In the genomic region with DNA sequence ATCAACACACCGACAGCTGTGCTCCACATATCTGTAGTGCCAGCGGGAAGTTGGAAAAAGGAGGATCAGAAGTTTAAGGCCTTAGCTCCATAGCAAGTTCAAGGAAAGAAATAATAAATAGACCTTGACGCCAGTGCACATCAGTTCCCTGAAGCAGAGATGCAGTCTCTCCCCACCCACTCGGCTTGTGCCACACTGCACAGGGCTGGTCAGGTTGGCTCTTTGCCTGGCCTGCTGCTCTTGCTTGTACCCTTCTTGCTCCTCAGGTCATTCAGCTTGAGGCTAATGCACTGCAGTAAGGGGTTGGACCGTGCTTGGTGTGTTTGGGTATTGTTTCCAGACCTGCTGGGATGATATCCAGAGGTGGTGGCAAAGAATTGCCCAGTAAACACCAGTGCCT, we compare ENCODE assay signal across 26 mouse cellular contexts. TPM values are rescaled to one million over a fixed set of nuclear protein-coding genes. Genes with fewer than 3 reads are reported as not detected.
DNase-seq lines count a peak whose midpoint lies in the region; ATAC-seq and TF ChIP-seq lines count a peak whose summit lies in the region.
"Had no signal": no experiment of that assay in that cellular context is flagged by ENCODE, and none has a peak within 500 bp of the region (broad histone marks: within the 10 kb centered on the region; RNA-seq: fewer than 3 reads in every experiment).

No protein-coding gene starts in this region.

- 83% methylated on average over 5 of the region's 5 CpGs for WGBS in heart, embryonic 11.5 days (ENCODE audit: insufficient replicate concordance)
- WGBS in liver, postnatal 0 days (ENCODE audit: insufficient replicate concordance): 80% methylated on average over 5 of the region's 5 CpGs
- WGBS in liver, embryonic 11.5 days: 90% methylated on average over 5 of the region's 5 CpGs
- 69% methylated on average over 5 of the region's 5 CpGs for WGBS in spleen, adult 2 months
- WGBS in midbrain, embryonic 15.5 days: 95% methylated on average over 5 of the region's 5 CpGs

- no peaks in the 10 kb centered on the region for H3K27me3 ChIP-seq in heart, embryonic 11.5 days (ENCODE audit: control insufficient read depth, insufficient read depth, low read length)
- H3K27me3 ChIP-seq in liver, postnatal 0 days (ENCODE audit: insufficient read depth, low read length): no peaks in the 10 kb centered on the region
- H3K27me3 ChIP-seq in liver, embryonic 11.5 days (replicated peaks; ENCODE audit: control insufficient read depth, insufficient read depth, low read length): no peaks in the 10 kb centered on the region
- H3K27me3 ChIP-seq in spleen, adult 2 months (ENCODE audit: control insufficient read depth, insufficient read depth, low read length): no peaks in the 10 kb centered on the region
- no peaks in the 10 kb centered on the region for H3K27me3 ChIP-seq in midbrain, embryonic 15.5 days (replicated peaks)
- H3K27me3 ChIP-seq: forebrain, embryonic 13.5 days; limb, embryonic 12.5 days; lung, embryonic 15.5 days; midbrain, embryonic 12.5 days; Patski; stomach, embryonic 15.5 days had no signal

- H3K9me3 ChIP-seq in heart, embryonic 11.5 days (replicated peaks; ENCODE audit: control insufficient read depth, low read length): no peaks in the 10 kb centered on the region
- no peaks in the 10 kb centered on the region for H3K9me3 ChIP-seq in liver, postnatal 0 days (ENCODE audit: low read length)
- no peaks in the 10 kb centered on the region for H3K9me3 ChIP-seq in liver, embryonic 11.5 days (ENCODE audit: control insufficient read depth, low read length)
- H3K9me3 ChIP-seq in midbrain, embryonic 15.5 days: no peaks in the 10 kb centered on the region
- H3K9me3 ChIP-seq: forebrain, embryonic 13.5 days; G1E; limb, embryonic 12.5 days; lung, embryonic 15.5 days; midbrain, embryonic 12.5 days; stomach, embryonic 15.5 days had no signal

- H3K36me3 ChIP-seq in heart, embryonic 11.5 days (ENCODE audit: control insufficient read depth, insufficient read depth, low read length): no peaks in the 10 kb centered on the region
- peaks cover 11% of the 10 kb centered on the region; the same call in 1 of the 2 replicates for H3K36me3 ChIP-seq in liver, postnatal 0 days (replicated peaks; ENCODE audit: insufficient read depth, low read length)
- no peaks in the 10 kb centered on the region for H3K36me3 ChIP-seq in liver, embryonic 11.5 days (ENCODE audit: control insufficient read depth, insufficient read depth, low read length)
- H3K36me3 ChIP-seq in spleen, adult 2 months (ENCODE audit: control insufficient read depth, insufficient read depth, low read length): no peaks in the 10 kb centered on the region
- no peaks in the 10 kb centered on the region for H3K36me3 ChIP-seq in midbrain, embryonic 15.5 days (replicated peaks)
- H3K36me3 ChIP-seq: midbrain, embryonic 12.5 days; stomach, embryonic 15.5 days had no signal

- TF ChIP-seq EP300 in liver, postnatal 0 days (IDR thresholded peaks at IDR 0.05; ENCODE audit: low read depth): no peak

- DNase-seq in heart, adult 18-20 months: no peak
- DNase-seq in liver, postnatal 0 days: no peak
- no peak for DNase-seq in liver, embryonic 11.5 days (ENCODE audit: low spot score)
- DNase-seq in spleen, adult 2 months (ENCODE audit: low read depth in 1 of 2, low spot score in 2 of 2): peak in 1 of 2 experiments; percentile 53
- no peak for DNase-seq in spleen, postnatal 14 days (ENCODE audit: low spot score in 2 of 2)
- DNase-seq: cerebellum, adult 11-12 months; gastrocnemius, adult 2 months; heart, postnatal 14 days; kidney, adult 18-20 months; kidney, postnatal 4 days; right cerebral cortex, adult 18-20 months; right cerebral cortex, postnatal 4 days; thymus, postnatal 25 days had no signal

- no peak for ATAC-seq in heart, embryonic 11.5 days (replicated peaks; ENCODE audit: insufficient number of reproducible peaks, low FRiP score, low TSS enrichment)
- ATAC-seq in liver, postnatal 0 days: no peak
- no peak for ATAC-seq in liver, embryonic 11.5 days (replicated peaks; ENCODE audit: low FRiP score)
- no peak for ATAC-seq in midbrain, embryonic 15.5 days (replicated peaks)
- ATAC-seq: forebrain, embryonic 13.5 days; inflammation-experienced regulatory T-cells, adult 6 months; Patski had no signal

- H3K9ac ChIP-seq in heart, embryonic 11.5 days (ENCODE audit: low read depth, low read length): no peak overlapping the region
- no peak overlapping the region for H3K9ac ChIP-seq in liver, postnatal 0 days (replicated peaks)
- no peak overlapping the region for H3K9ac ChIP-seq in liver, embryonic 11.5 days (ENCODE audit: low read depth, low read length)
- H3K9ac ChIP-seq in midbrain, embryonic 15.5 days: no peak overlapping the region
- H3K9ac ChIP-seq: forebrain, embryonic 13.5 days; hindbrain, embryonic 14.5 days; limb, embryonic 12.5 days; liver, embryonic 14.5 days; lung, embryonic 15.5 days; midbrain, embryonic 12.5 days; stomach, embryonic 15.5 days had no signal

- H3K4me1 ChIP-seq in heart, embryonic 11.5 days (ENCODE audit: control insufficient read depth, insufficient read depth, low read length): peaks cover 35% of the 10 kb centered on the region
- peaks cover 38% of the 10 kb centered on the region for H3K4me1 ChIP-seq in liver, postnatal 0 days (ENCODE audit: insufficient read depth)
- H3K4me1 ChIP-seq in liver, embryonic 11.5 days (replicated peaks; ENCODE audit: control insufficient read depth, insufficient read depth, low read length): peaks cover 17% of the 10 kb centered on the region
- H3K4me1 ChIP-seq in spleen, adult 2 months (ENCODE audit: control insufficient read depth, insufficient read depth, insufficient read length): peaks cover 46% of the 10 kb centered on the region
- H3K4me1 ChIP-seq in midbrain, embryonic 15.5 days: no peaks in the 10 kb centered on the region
- H3K4me1 ChIP-seq: forebrain, embryonic 13.5 days had no signal

- no peak for TF ChIP-seq CTCF in liver, postnatal 0 days (IDR thresholded peaks at IDR 0.05; ENCODE audit: low read depth)
- no peak for TF ChIP-seq CTCF in spleen, adult 2 months (IDR thresholded peaks at IDR 0.05; ENCODE audit: extremely low read depth, insufficient read depth, insufficient read length, insufficient replicate concordance)

- TF ChIP-seq POLR2A in spleen, adult 2 months (IDR thresholded peaks at IDR 0.05; ENCODE audit: low read depth, low read length): no peak

- no peak overlapping the region for H3K4me2 ChIP-seq in heart, embryonic 11.5 days
- H3K4me2 ChIP-seq in liver, postnatal 0 days (ENCODE audit: low read depth, low read length): no peak overlapping the region
- no peak overlapping the region for H3K4me2 ChIP-seq in liver, embryonic 11.5 days
- no peak overlapping the region for H3K4me2 ChIP-seq in midbrain, embryonic 15.5 days
- H3K4me2 ChIP-seq: forebrain, embryonic 13.5 days; hindbrain, embryonic 14.5 days; limb, embryonic 12.5 days; lung, embryonic 15.5 days; midbrain, embryonic 12.5 days; stomach, embryonic 15.5 days had no signal

- no peak overlapping the region for H3K4me3 ChIP-seq in heart, embryonic 11.5 days (ENCODE audit: low read depth, low read length)
- H3K4me3 ChIP-seq in liver, postnatal 0 days (ENCODE audit: low read depth, low read length): no peak overlapping the region
- H3K4me3 ChIP-seq in liver, embryonic 11.5 days (ENCODE audit: low read depth, low read length): no peak overlapping the region
- no peak overlapping the region for H3K4me3 ChIP-seq in spleen, adult 2 months (ENCODE audit: extremely low read depth, insufficient read depth, insufficient read length)
- no peak overlapping the region for H3K4me3 ChIP-seq in midbrain, embryonic 15.5 days
- H3K4me3 ChIP-seq: forebrain, embryonic 13.5 days; gastrocnemius, adult 2 months; left cerebral cortex, adult 2 months; limb, embryonic 12.5 days; lung, embryonic 15.5 days; midbrain, embryonic 12.5 days; stomach, embryonic 15.5 days had no signal

- H3K27ac ChIP-seq in heart, embryonic 11.5 days (ENCODE audit: low read depth, low read length): 0 out of 2 replicates have a peak overlapping the region, but pooled peaks have one; percentile 94
- peak overlapping the region; percentile 89; the same call in 1 of the 2 replicates for H3K27ac ChIP-seq in liver, postnatal 0 days (ENCODE audit: low read depth)
- no peak overlapping the region for H3K27ac ChIP-seq in liver, embryonic 11.5 days (ENCODE audit: low read depth, low read length)
- H3K27ac ChIP-seq in spleen, adult 2 months (ENCODE audit: insufficient read depth, low read length): peak overlapping the region; percentile 97
- H3K27ac ChIP-seq in midbrain, embryonic 15.5 days: no peak overlapping the region
- H3K27ac ChIP-seq: forebrain, embryonic 13.5 days; gastrocnemius, adult 2 months; hindbrain, embryonic 14.5 days; left cerebral cortex, adult 2 months; limb, embryonic 12.5 days; liver, embryonic 14.5 days; lung, embryonic 15.5 days; midbrain, embryonic 12.5 days; stomach, embryonic 15.5 days had no signal

RNA-seq across cellular contexts. Expression of a gene that starts 9.5 kb away (rescaled TPM):
- polyA plus RNA-seq in heart, embryonic 11.5 days (2014; fragmentation: Nextera tagmentation; extraction: Ambion mirVana): 1.2 TPM in 2 replicates
- total RNA-seq in heart, adult 18-20 months (2021): 1 to 10 TPM in 1 of 2 experiments, under 1 TPM in 1; 0.54 to 1.7 TPM
- 4.1 and 5.1 TPM in 2 replicates for polyA plus RNA-seq in liver, postnatal 0 days (2015; fragmentation: Nextera tagmentation; extraction: Ambion mirVana)
- 2.3 and 2.4 TPM in 2 replicates for polyA plus RNA-seq in liver, embryonic 11.5 days (2014; fragmentation: Nextera tagmentation; extraction: Ambion mirVana)
- polyA plus RNA-seq in spleen, adult 2 months (2012; rRNA removed): 3.3 and 4.2 TPM in 2 replicates
- polyA plus RNA-seq in midbrain, embryonic 15.5 days (2015; fragmentation: Nextera tagmentation; extraction: Ambion mirVana): 0.79 and 0.88 TPM in 2 replicates
- total RNA-seq: gastrocnemius, adult 2 months had no signal

RNA-seq across cellular contexts. Expression of a gene that starts 10.1 kb away (rescaled TPM):
- polyA plus RNA-seq in heart, embryonic 11.5 days (2014; fragmentation: Nextera tagmentation; extraction: Ambion mirVana): 52.0 and 61.8 TPM in 2 replicates
- total RNA-seq in heart, adult 18-20 months (2021): 100 to 1,000 TPM in 1 of 2 experiments, 10 to 100 TPM in 1; 91.5 to 105 TPM
- 9.2 TPM in 2 replicates for polyA plus RNA-seq in liver, postnatal 0 days (2015; fragmentation: Nextera tagmentation; extraction: Ambion mirVana)
- polyA plus RNA-seq in liver, embryonic 11.5 days (2014; fragmentation: Nextera tagmentation; extraction: Ambion mirVana): 17.8 and 18.0 TPM in 2 replicates
- polyA plus RNA-seq in spleen, adult 2 months (2012; rRNA removed): 40.3 and 43.5 TPM in 2 replicates
- polyA plus RNA-seq in midbrain, embryonic 15.5 days (2015; fragmentation: Nextera tagmentation; extraction: Ambion mirVana): 15.1 and 17.5 TPM in 2 replicates
- polyA plus RNA-seq: G1E had no signal

RNA-seq across cellular contexts. Expression of a gene that starts 18.8 kb away (rescaled TPM):
- 7.5 and 9.3 TPM in 2 replicates for polyA plus RNA-seq in heart, embryonic 11.5 days (2014; fragmentation: Nextera tagmentation; extraction: Ambion mirVana)
- total RNA-seq in heart, adult 18-20 months (2021): 1 to 10 TPM; 3.5 to 4.6 TPM
- polyA plus RNA-seq in liver, postnatal 0 days (2015; fragmentation: Nextera tagmentation; extraction: Ambion mirVana): 7.9 and 8.4 TPM in 2 replicates
- 9.3 and 10.9 TPM in 2 replicates for polyA plus RNA-seq in liver, embryonic 11.5 days (2014; fragmentation: Nextera tagmentation; extraction: Ambion mirVana)
- 7.2 and 9.0 TPM in 2 replicates for polyA plus RNA-seq in spleen, adult 2 months (2012; rRNA removed)
- polyA plus RNA-seq in midbrain, embryonic 15.5 days (2015; fragmentation: Nextera tagmentation; extraction: Ambion mirVana): 9.6 and 10.4 TPM in 2 replicates

RNA-seq across cellular contexts. Expression of a gene that starts 28.5 kb away (rescaled TPM):
- polyA plus RNA-seq in heart, embryonic 11.5 days (2014; fragmentation: Nextera tagmentation; extraction: Ambion mirVana): 277 and 291 TPM in 2 replicates
- 100 to 1,000 TPM; 291 to 328 TPM for total RNA-seq in heart, adult 18-20 months (2021)
- 114 and 115 TPM in 2 replicates for polyA plus RNA-seq in liver, postnatal 0 days (2015; fragmentation: Nextera tagmentation; extraction: Ambion mirVana)
- 288 and 310 TPM in 2 replicates for polyA plus RNA-seq in liver, embryonic 11.5 days (2014; fragmentation: Nextera tagmentation; extraction: Ambion mirVana)
- 608 and 672 TPM in 2 replicates for polyA plus RNA-seq in spleen, adult 2 months (2012; rRNA removed)
- 370 and 394 TPM in 2 replicates for polyA plus RNA-seq in midbrain, embryonic 15.5 days (2015; fragmentation: Nextera tagmentation; extraction: Ambion mirVana)

RNA-seq across cellular contexts. Expression of a gene that starts 28.5 kb away (rescaled TPM):
- 15.6 and 17.0 TPM in 2 replicates for polyA plus RNA-seq in heart, embryonic 11.5 days (2014; fragmentation: Nextera tagmentation; extraction: Ambion mirVana)
- 1 to 10 TPM; 3.8 to 5.3 TPM for total RNA-seq in heart, adult 18-20 months (2021)
- 4.6 and 5.1 TPM in 2 replicates for polyA plus RNA-seq in liver, postnatal 0 days (2015; fragmentation: Nextera tagmentation; extraction: Ambion mirVana)
- 18.6 and 21.1 TPM in 2 replicates for polyA plus RNA-seq in liver, embryonic 11.5 days (2014; fragmentation: Nextera tagmentation; extraction: Ambion mirVana)
- polyA plus RNA-seq in spleen, adult 2 months (2012; rRNA removed): 2.0 and 2.1 TPM in 2 replicates
- polyA plus RNA-seq in midbrain, embryonic 15.5 days (2015; fragmentation: Nextera tagmentation; extraction: Ambion mirVana): 17.0 and 17.3 TPM in 2 replicates

Comparison
In these comparisons a context has a peak if more than half of its experiments do, and no peak if none do; other contexts are left out.
1. H3K27ac ChIP-seq: peak in heart, embryonic 11.5 days (single experiment), liver, postnatal 0 days (single experiment) and spleen, adult 2 months (single experiment); none in liver, embryonic 11.5 days (single experiment) and midbrain, embryonic 15.5 days (single experiment).